Mouse (Mus musculus) midbrain, embryonic 10.5 days (tissue): ENCODE data around the gene Atl3. TPM values are rescaled to one million over a fixed set of nuclear protein-coding genes. Genes with fewer than 3 reads are reported as not detected.
"Not testable (repeated sequence)": the region's sequence is repeated elsewhere in the genome, so short reads cannot be mapped to it uniquely, and the experiment has no call there.

Experiments
- DNase-seq: peaks from one replicate; pipeline ENCODE4 v3.0.0-alpha.2; 2017; ENCODE audit warnings: low spot score
- H3K27ac ChIP-seq: fragments of 300-500 bp; sonication (generic); replicated peaks from 2 replicates; pipeline ENCODE4 v1.5.1; 2016; ENCODE audit warnings: mild to moderate bottlenecking
- H3K27me3 ChIP-seq: fragments of 300-500 bp; sonication (generic); 2 replicates; pipeline ENCODE4 v1.6.1; 2016; ENCODE audit warnings: low read depth, mild to moderate bottlenecking; ENCODE audit not compliant: poor library complexity, severe bottlenecking
- H3K36me3 ChIP-seq: fragments of 300-500 bp; sonication (generic); 2 replicates; pipeline ENCODE4 v1.6.1; 2016; ENCODE audit warnings: mild to moderate bottlenecking, moderate library complexity
- H3K4me1 ChIP-seq: fragments of 300-500 bp; sonication (generic); 2 replicates; pipeline ENCODE4 v1.6.1; 2016
- H3K4me3 ChIP-seq: fragments of 300-500 bp; sonication (generic); 2 replicates; pipeline ENCODE4 v1.5.1; 2016; ENCODE audit warnings: mild to moderate bottlenecking, moderate library complexity
- H3K9me3 ChIP-seq: fragments of 300-500 bp; sonication (generic); replicated peaks from 2 replicates; pipeline ENCODE4 v1.6.1; 2016; ENCODE audit warnings: mild to moderate bottlenecking
- WGBS: fragments of 180-500 bp; shearing (Covaris S2); methylation state at CpG from one replicate; pipeline ENCODE4 v1.1.7; 2016; 5-methylcytosine and 5-hydroxymethylcytosine counted together
- polyA plus RNA-seq: library from polyadenylated mRNA; unstranded; fragments of >200 nt; fragmentation: Nextera tagmentation; extraction: Ambion mirVana; gene quantifications from 2 replicates; pipeline ENCODE4 v1.2.1, GENCODE M21; 2016

Atl3 gene
- polyA plus RNA-seq, 1 experiment from 2014 or later = 5.8 TPM

DNA sequence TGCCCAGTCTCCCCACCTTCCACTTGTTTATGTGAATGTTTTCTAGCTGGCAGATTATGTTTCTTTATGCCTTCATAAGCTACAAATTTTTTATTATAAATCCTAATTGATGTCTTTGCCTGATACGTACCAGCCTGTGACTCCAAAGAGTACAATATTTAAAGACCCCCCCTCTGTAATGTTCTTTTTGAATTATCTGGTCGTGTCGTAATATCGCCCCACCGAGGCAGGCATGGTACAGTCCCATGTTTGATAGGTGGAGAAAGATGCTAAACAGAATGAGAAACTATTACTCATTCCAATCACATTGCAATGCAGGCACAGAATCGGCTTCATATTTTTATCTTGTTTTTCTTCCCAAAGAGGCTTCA is 10.3 kb upstream of the Atl3 start:
- Histone ChIP-seq H3K27me3 (no peaks in the 10 kb centered on the region), H3K27ac (peak overlapping the region; percentile 99), H3K9me3 (no peaks in the 10 kb centered on the region), H3K4me1 (peaks cover 26% of the 10 kb centered on the region), H3K4me3 (peak overlapping the region; percentile 88), H3K36me3 (peaks cover 20% of the 10 kb centered on the region)
- WGBS = 7% methylated on average over 6 of the region's 6 CpGs
- DNase-seq = peak; percentile 23

DNA sequence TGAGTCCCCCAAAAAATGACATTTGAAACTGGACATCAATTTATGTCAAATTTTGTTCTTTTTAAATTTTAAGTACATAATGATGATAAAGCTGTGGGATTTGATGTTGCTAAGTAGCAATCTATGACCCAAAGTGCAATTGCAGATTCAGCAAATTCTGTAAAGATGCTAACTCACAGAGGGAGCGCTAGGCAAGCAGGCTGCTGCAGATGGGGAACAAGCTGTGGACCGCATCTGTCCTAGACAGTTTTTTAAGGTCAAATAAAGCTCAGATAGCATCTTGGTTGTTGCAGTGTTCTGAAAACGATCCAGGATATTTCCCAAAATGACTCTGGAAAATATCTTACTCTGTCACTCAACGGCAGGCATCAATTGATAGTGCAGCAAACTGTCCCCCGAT is 9.8 kb upstream of the Atl3 start:
- Histone ChIP-seq H3K4me3 (peak overlapping the region; percentile 88), H3K27me3 (no peaks in the 10 kb centered on the region), H3K4me1 (peaks cover 24% of the 10 kb centered on the region), H3K27ac (peak overlapping the region; percentile 99; the same call in 1 of the 2 replicates), H3K36me3 (peaks cover 16% of the 10 kb centered on the region), H3K9me3 (no peaks in the 10 kb centered on the region)
- 80% methylated on average over 5 of the region's 5 CpGs for WGBS
- DNase-seq = no peak

DNA sequence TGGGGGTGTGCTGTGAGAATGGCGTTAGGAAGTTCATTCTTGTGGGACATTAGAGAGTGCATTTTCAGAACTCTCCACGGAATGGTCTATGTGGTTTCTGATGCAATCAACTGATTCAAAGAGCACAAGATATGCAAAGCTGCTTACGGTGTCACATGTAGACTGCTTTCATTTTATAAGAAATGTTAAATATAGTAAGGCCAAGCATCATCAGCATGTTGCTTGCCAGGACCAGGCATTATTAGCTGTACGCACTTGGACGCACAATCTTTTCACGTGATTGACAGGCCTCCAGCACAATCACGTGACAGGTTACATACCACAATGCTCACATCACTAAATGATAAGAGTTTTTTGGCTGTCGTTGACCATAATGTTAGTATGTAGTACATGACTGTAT is 6.2 kb upstream of the Atl3 start:
- DNase-seq = no peak
- Histone ChIP-seq H3K36me3 (no peaks in the 10 kb centered on the region), H3K4me3 (no peak overlapping the region), H3K27me3 (no peaks in the 10 kb centered on the region), H3K4me1 (peaks cover 6% of the 10 kb centered on the region; the same call in 1 of the 2 replicates), H3K27ac (no peak overlapping the region), H3K9me3 (no peaks in the 10 kb centered on the region)
- WGBS = 84% methylated on average over 8 of the region's 8 CpGs

DNA sequence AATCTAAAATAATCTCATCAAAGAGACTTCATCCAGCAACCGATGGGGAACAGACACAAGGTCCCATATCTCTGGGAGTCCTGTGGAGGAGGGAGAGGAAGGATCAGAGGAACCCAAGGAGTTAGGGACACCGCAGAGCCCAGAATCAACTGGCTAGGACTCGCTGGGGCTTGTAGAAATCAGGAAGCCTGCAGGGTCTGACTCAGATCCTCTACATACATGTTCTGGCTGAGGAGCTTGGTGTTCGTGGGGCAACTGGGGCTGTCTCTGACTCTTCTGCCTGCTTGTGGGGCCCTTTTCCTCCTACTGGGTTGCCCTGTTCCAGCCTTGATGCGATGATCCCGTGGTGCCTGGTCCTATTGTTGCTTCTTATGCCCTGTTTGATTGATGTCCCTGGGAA is 1.9 kb upstream of the Atl3 start:
- no peaks in the 10 kb centered on the region for H3K9me3 ChIP-seq
- H3K4me3 ChIP-seq = no peak overlapping the region
- H3K4me1 ChIP-seq = peaks cover 13% of the 10 kb centered on the region
- WGBS = 89% methylated on average over 6 of the region's 6 CpGs
- DNase-seq = no peak
- H3K27ac ChIP-seq = no peak overlapping the region; the same call in 1 of the 2 replicates
- H3K27me3 ChIP-seq = no peaks in the 10 kb centered on the region
- H3K36me3 ChIP-seq = no peaks in the 10 kb centered on the region

DNA sequence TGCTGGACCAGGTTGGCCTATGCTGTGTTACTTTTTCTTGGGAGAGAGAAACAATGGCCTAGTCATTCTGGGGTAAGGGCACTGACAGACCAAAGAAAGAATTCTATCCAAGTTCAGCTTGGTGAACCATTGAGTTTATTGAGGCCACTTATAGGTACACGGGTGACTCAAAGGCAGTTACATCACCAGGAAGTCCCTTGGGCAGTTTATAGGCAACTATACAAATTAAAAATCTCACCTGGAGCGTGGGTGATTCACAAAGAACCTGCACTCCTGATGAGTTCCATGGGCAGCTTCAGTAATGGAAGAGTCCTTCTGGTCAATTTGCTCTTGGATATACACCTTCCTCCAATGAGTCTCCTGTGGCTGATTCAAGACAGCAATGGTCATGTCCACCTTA is 1.2 kb upstream of the Atl3 start:
- Histone ChIP-seq H3K4me3 (no peak overlapping the region), H3K27me3 (no peaks in the 10 kb centered on the region), H3K4me1 (peaks cover 13% of the 10 kb centered on the region), H3K36me3 (no peaks in the 10 kb centered on the region), H3K27ac (no peak overlapping the region), H3K9me3 (no peaks in the 10 kb centered on the region)
- DNase-seq = no peak
- WGBS = 88% methylated on average over 2 of the region's 2 CpGs

DNA sequence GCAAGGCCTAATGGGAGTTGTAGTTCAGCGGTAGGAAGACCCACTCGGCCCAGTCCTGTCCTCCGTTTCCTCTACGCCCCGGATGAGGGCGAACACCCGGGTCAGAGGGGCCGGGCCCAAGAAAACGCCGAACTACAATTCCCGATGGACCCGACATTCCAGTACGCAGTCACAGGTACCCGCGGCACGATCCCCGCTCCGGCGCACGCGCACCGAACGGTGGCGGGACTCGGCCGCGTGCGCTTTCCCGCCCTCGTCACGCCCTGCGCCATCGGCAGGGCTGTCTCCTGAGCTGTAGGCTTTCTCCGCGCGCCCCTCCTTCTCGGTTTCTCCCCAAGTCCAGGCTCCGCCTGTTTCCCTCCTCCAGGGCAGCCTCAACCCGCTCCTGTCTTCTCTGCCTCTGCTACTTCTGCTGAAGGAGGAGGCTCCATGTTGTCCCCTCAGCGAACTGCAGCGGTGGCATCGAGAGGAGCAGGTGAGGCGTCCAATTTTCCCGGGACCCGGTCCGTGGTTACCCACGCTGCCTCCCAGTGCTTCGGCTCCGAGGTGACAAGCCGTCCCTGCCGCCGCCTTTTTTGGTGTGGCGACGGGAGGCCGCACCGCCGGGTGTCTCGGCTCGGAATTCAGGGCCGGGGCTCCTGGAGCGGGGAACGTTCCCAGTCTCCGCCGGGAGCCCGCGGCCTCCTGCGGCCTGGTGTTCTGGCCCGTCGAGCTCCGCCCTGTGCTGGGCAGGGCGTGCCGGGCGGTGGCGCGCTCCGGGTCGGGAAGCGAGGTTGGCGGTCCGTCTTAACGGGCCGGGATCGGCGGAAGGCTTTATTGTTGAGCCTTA is 561 bp downstream of the Atl3 start:
- peak overlapping the region; percentile 94 for H3K27ac ChIP-seq
- under 1% methylated on average over 84 of the region's 84 CpGs for WGBS
- H3K9me3 ChIP-seq = no peaks in the 10 kb centered on the region
- no peaks in the 10 kb centered on the region for H3K36me3 ChIP-seq
- H3K27me3 ChIP-seq = no peaks in the 10 kb centered on the region
- H3K4me1 ChIP-seq = peaks cover 13% of the 10 kb centered on the region
- peak; percentile 94 for DNase-seq
- H3K4me3 ChIP-seq = peak overlapping the region; percentile 72

DNA sequence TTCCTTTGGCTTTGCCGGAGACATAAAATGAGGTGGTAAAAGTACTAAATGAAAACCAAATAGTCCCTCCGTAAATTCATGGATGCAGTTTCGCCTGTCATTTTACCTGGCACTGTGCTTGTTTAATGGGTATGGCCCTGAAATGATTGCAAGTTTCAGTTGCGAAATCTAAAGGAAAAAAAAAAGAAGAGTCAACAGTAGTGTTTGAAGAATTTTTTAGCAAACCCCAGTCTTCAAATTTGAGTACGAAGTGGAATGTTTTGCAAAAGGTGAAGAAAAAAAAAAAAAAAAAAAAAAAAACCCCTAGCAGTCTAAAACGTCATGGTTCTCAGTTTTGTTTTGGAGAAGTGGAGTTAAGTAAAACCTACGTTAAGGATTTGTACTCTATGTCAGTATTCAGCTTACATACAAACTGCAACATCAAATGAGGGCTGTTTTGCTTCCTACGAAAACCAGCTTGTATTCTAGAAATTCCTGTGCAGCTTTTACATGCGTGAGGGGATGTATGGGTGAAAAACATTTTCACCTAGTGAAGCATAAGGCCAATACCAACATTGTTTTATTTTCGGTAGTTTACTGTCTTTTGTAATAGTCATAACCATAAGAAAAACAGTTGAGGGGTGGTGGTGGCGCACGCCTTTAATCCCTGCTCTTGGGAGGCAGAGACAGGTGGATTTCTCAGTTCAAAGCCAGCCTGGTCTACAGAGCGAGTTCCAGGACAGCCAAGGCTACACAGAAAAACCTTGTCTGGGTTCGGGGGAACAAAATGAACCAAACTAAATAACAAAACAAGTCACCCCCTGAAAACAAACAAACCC is 1.6 kb downstream of the Atl3 start:
- Histone ChIP-seq H3K9me3 (no peaks in the 10 kb centered on the region), H3K27ac (peak overlapping the region; percentile 94; the same call in 1 of the 2 replicates), H3K4me1 (peaks cover 13% of the 10 kb centered on the region), H3K36me3 (no peaks in the 10 kb centered on the region), H3K4me3 (peak overlapping the region; percentile 72), H3K27me3 (no peaks in the 10 kb centered on the region)
- no peak for DNase-seq
- WGBS = 53% methylated on average over 14 of the region's 14 CpGs

DNA sequence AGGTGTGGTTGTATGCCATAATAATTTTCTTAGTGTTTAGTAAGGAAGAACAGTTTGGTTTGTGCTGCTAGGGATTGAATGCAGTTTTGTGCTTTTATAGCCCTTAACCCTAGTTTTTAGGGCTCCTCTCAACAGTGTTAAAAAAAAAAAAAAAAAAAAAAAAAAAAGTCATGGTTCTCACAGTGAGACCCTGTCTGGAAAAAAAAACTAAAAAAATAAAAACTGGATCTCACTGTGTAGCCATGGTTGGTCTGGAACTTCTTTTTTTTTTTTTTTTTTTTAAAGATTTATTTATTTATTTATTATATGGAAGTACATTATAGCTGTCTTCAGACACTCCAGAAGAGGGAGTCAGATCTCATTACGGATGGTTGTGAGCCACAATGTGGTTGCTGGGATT is 2.2 kb downstream of the Atl3 start:
- peaks cover 13% of the 10 kb centered on the region for H3K4me1 ChIP-seq
- H3K27ac ChIP-seq, H3K4me3 ChIP-seq, H3K27me3 ChIP-seq, H3K9me3 ChIP-seq, DNase-seq, H3K36me3 ChIP-seq: not testable (repeated sequence)
- WGBS = 88% methylated on average over 1 of the region's 1 CpGs

DNA sequence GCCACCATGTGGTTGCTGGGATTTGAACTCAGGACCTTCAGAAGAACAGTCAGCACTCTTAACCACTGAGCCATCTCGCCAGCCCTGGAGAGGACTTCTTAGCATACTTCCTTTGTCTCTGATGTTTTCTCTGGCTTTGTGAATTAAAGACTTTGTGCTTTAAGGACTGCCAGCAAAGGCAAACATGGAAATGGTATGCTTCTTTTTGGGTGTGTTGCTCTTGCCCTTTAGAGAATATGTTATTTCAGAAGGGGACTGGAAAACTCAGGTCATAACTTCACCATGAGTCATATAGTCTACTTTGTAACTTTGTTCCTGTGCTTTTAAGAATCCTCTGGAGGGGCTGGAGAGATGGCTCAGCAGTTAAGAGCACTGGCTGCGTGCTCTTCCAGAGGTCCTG is 5.0 kb downstream of the Atl3 start:
- no peak overlapping the region for H3K4me3 ChIP-seq
- H3K4me1 ChIP-seq = peaks cover 10% of the 10 kb centered on the region
- no peak for DNase-seq
- H3K9me3 ChIP-seq = no peaks in the 10 kb centered on the region
- no peak overlapping the region for H3K27ac ChIP-seq
- H3K27me3 ChIP-seq = no peaks in the 10 kb centered on the region
- no peaks in the 10 kb centered on the region for H3K36me3 ChIP-seq
- 95% methylated on average over 2 of the region's 2 CpGs for WGBS

DNA sequence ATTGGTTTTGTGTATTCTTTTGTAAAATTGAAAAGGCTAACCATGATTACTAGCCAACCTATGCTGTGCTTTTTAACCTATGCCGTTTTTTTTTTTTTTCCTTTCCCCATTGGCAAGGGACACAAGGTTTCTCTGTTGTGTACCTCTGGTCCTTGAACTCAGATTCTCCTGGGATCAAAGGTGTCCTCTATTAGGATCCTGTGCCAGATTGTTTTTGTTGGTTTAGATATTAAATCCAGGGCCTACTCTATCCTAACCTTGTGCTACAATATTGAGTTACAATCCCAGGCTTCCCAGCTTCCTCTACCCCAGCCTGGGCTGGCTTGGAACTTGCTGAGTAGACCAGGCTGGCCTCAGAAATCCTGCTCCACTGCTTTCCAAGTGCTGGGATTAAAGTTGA is 6.9 kb downstream of the Atl3 start:
- no peak overlapping the region for H3K4me3 ChIP-seq
- DNase-seq = no peak
- H3K27me3 ChIP-seq = no peaks in the 10 kb centered on the region
- H3K9me3 ChIP-seq = no peaks in the 10 kb centered on the region
- H3K36me3 ChIP-seq = no peaks in the 10 kb centered on the region
- WGBS = 91% methylated on average over 1 of the region's 1 CpGs
- H3K4me1 ChIP-seq = no peaks in the 10 kb centered on the region
- H3K27ac ChIP-seq = no peak overlapping the region

DNA sequence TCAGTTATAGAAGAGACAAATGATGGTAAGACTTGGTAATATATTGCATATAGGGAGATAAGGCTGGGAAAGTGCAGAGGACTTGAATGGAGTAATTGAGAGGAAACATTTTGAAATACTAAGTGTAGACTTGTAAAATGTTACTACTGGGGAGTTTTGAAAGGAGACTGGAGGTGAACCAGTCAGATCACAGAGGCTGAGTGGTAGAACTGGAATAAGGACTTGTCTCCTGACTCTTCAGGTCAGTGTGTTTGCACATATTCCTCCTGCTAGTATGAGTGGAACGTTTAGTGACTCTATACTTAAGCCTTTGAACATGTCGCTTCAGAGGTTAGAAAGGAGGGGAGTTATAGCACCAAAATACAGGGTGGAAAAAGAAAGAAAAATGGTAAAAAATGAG is 8.6 kb downstream of the Atl3 start:
- Histone ChIP-seq H3K27ac (no peak overlapping the region), H3K27me3 (no peaks in the 10 kb centered on the region), H3K36me3 (no peaks in the 10 kb centered on the region), H3K9me3 (no peaks in the 10 kb centered on the region), H3K4me3 (no peak overlapping the region), H3K4me1 (no peaks in the 10 kb centered on the region)
- 83% methylated on average over 2 of the region's 2 CpGs for WGBS
- DNase-seq = no peak

DNA sequence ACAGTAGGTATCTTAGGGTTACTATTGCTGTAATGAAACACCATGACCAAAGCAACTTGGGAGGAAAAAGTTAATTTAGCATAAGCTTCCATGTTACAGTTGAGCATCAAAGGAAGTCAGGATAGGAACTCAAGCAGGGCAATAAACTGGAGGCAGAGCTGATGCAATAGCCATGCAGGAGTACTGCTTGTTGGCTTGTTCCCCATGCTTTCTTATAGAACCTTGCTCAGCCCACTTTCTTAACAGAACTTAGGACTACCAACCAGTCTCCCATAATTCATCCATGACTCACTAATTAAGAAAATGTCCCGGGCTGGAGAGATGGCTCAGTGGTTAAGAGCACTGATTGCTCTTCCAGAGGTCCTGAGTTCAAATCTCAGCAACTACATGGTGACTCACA is 12.5 kb downstream of the Atl3 start:
- peaks cover 14% of the 10 kb centered on the region for H3K36me3 ChIP-seq
- no peaks in the 10 kb centered on the region for H3K9me3 ChIP-seq
- H3K4me1 ChIP-seq = no peaks in the 10 kb centered on the region
- no peak for DNase-seq
- H3K4me3 ChIP-seq = no peak overlapping the region
- H3K27me3 ChIP-seq = no peaks in the 10 kb centered on the region
- 79% methylated on average over 1 of the region's 1 CpGs for WGBS
- no peak overlapping the region for H3K27ac ChIP-seq

DNA sequence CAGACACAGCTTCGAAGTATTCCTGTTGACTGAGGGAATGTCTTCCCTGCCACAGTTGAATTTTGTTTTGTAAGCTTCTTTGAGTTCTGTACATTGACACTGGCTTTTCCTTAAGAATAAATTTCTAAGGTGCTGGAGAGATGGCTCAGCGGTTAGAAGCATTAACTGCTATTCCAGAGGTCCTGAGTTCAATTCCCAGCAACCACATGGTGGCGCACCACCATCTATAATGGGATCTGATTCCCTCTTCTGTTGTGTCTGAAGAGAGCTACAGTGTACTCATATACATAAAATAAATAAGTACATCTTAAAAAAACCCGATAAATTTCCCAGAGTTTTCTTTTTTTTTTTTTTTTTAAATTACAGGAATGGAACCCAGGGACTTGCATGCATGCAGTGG is 14.2 kb downstream of the Atl3 start:
- Histone ChIP-seq H3K27ac (no peak overlapping the region), H3K27me3 (no peaks in the 10 kb centered on the region), H3K4me3 (no peak overlapping the region), H3K9me3 (no peaks in the 10 kb centered on the region), H3K36me3 (peaks cover 21% of the 10 kb centered on the region), H3K4me1 (no peaks in the 10 kb centered on the region)
- WGBS = 73% methylated on average over 4 of the region's 4 CpGs
- no peak for DNase-seq
